ENCODE assay signal across 18 mouse cellular contexts in the genomic region with DNA sequence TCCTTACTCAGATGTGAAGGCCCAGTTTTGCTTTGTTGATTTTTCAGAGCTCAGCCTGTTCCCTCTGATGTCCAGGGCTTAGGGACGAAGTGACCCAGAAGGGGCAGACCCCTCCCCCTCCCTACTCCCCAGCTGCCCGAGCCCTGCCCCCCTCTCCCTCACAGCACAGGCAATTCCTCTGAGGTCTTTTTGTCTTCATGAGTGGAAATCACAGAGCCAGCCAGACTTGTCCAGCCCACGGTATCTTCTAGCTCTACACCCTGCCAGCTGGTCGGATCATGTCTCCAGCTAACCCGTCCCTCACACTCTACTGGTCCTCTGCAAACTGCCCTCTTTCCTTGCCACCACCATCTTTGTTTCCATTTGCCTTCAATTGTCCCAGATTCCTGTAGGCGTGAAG. TPM values are rescaled to one million over a fixed set of nuclear protein-coding genes. Genes with fewer than 3 reads are reported as not detected.
DNase-seq lines count a peak whose midpoint lies in the region; ATAC-seq and TF ChIP-seq lines count a peak whose summit lies in the region.
"Had no signal": no experiment of that assay in that cellular context is flagged by ENCODE, and none has a peak within 500 bp of the region (broad histone marks: within the 10 kb centered on the region; RNA-seq: fewer than 3 reads in every experiment).

No protein-coding gene starts in this region.

- no peak overlapping the region for H3K4me2 ChIP-seq in lung, postnatal 0 days (replicated peaks; ENCODE audit: low read depth, low read length)
- H3K4me2 ChIP-seq: forebrain, embryonic 15.5 days; hindbrain, embryonic 12.5 days had no signal

- no peak for TF ChIP-seq EP300 in lung, postnatal 0 days (IDR thresholded peaks at IDR 0.05)

- no peak overlapping the region for H3K9ac ChIP-seq in lung, postnatal 0 days (replicated peaks; ENCODE audit: low read depth)
- H3K9ac ChIP-seq: forebrain, embryonic 15.5 days; hindbrain, embryonic 12.5 days had no signal

- H3K27me3 ChIP-seq in lung, postnatal 0 days (replicated peaks; ENCODE audit: insufficient read depth, low read length): no peaks in the 10 kb centered on the region
- H3K27me3 ChIP-seq: forebrain, embryonic 15.5 days; hindbrain, embryonic 12.5 days had no signal

- peak overlapping the region; percentile 85 for H3K27ac ChIP-seq in gastrocnemius, adult 2 months
- H3K27ac ChIP-seq in lung, postnatal 0 days (ENCODE audit: low read length): no peak overlapping the region
- H3K27ac ChIP-seq: forebrain, embryonic 15.5 days; hindbrain, embryonic 12.5 days; left cerebral cortex, adult 2 months had no signal

- no peak for TF ChIP-seq CTCF in gastrocnemius, adult 2 months (IDR thresholded peaks at IDR 0.05)
- TF ChIP-seq CTCF in lung, postnatal 0 days (IDR thresholded peaks at IDR 0.05): no peak

- ATAC-seq in lung, postnatal 0 days: peak; percentile 22
- ATAC-seq: forebrain, embryonic 15.5 days had no signal

- no peaks in the 10 kb centered on the region for H3K9me3 ChIP-seq in lung, postnatal 0 days (ENCODE audit: low read length)
- H3K9me3 ChIP-seq: forebrain, embryonic 15.5 days; G1E; hindbrain, embryonic 12.5 days had no signal

- intact Hi-C loops in gastrocnemius, adult 2 months (cut with DNase I): loop anchor here (5.0 kb wide), 1 partner anchor 33 kb away; no protein-coding TSS in a partner anchor
- intact Hi-C loops in left cerebral cortex, postnatal 14 days (cut with DNase I): no loop called here

- H3K4me3 ChIP-seq in gastrocnemius, adult 2 months: no peak overlapping the region
- no peak overlapping the region for H3K4me3 ChIP-seq in lung, postnatal 0 days (ENCODE audit: low read depth, low read length)
- H3K4me3 ChIP-seq: forebrain, embryonic 15.5 days; hindbrain, embryonic 12.5 days; left cerebral cortex, adult 2 months; myocyte had no signal

- WGBS in lung, postnatal 0 days: 43% methylated on average over 6 of the region's 6 CpGs

- H3K4me1 ChIP-seq in lung, postnatal 0 days (ENCODE audit: insufficient read depth, low read depth, low read length): peaks cover 3% of the 10 kb centered on the region; the same call in 1 of the 2 replicates
- H3K4me1 ChIP-seq: forebrain, embryonic 15.5 days had no signal

- peak; percentile 52 for DNase-seq in gastrocnemius, adult 2 months
- no peak for DNase-seq in gastrocnemius, adult 18-20 months (ENCODE audit: low spot score)
- peak; percentile 48 for DNase-seq in lung, postnatal 0 days (ENCODE audit: low spot score)
- no peak for DNase-seq in lung, postnatal 14 days
- DNase-seq in 3T3-L1 (ENCODE audit: low read depth, low spot score): peak; percentile 41
- peak; percentile 54 for DNase-seq in embryo, embryonic 11 days
- DNase-seq in urinary bladder, postnatal 14 days (ENCODE audit: low spot score): no peak
- no peak for DNase-seq in left cerebral cortex, postnatal 14 days (ENCODE audit: low spot score in 2 of 2)
- DNase-seq: adrenal gland, postnatal 36 days; cerebellum, adult 11-12 months; kidney, adult 11 months; kidney, postnatal 4 days; liver had no signal

- H3K36me3 ChIP-seq in lung, postnatal 0 days (ENCODE audit: insufficient read depth, low read length): no peaks in the 10 kb centered on the region
- H3K36me3 ChIP-seq: forebrain, embryonic 15.5 days; G1E; hindbrain, embryonic 12.5 days had no signal

RNA-seq across cellular contexts. Expression of a gene that starts 42.2 kb away (rescaled TPM):
- 10 to 100 TPM in 1 of 2 experiments, 1 to 10 TPM in 1; 9.5 to 19.6 TPM for total RNA-seq in gastrocnemius, adult 2 months (2021)
- 10 to 100 TPM; 11.2 to 13.1 TPM for total RNA-seq in gastrocnemius, adult 18-20 months (2021)
- polyA plus RNA-seq in lung, postnatal 0 days (2015; fragmentation: Nextera tagmentation; extraction: Ambion mirVana): 9.7 and 16.8 TPM in 2 replicates
- 1 to 10 TPM; 1.8 to 2.3 TPM for total RNA-seq in left cerebral cortex, postnatal 14 days (2021)

Comparison
In these comparisons a context has a peak if more than half of its experiments do, and no peak if none do; other contexts are left out.
1. DNase-seq: peak in gastrocnemius, adult 2 months (single experiment), lung, postnatal 0 days (single experiment), 3T3-L1 (single experiment) and embryo, embryonic 11 days (single experiment); none in gastrocnemius, adult 18-20 months (single experiment), lung, postnatal 14 days (single experiment), urinary bladder, postnatal 14 days (single experiment) and left cerebral cortex, postnatal 14 days (0 of 2).